Mouse (Mus musculus) liver (tissue): ENCODE measurements around the gene Bbx.
A peak's percentile ranks its signal among the peaks of the same experiment; 100 is the strongest.

Source experiments
- DNase-seq: peaks from one replicate; pipeline ENCODE4 v3.0.0-alpha.2; 2020; ENCODE audit warnings: mixed read lengths

Gene Bbx

GRCm38 (mm10) chr16:50432062-50432878, at the start of gene Bbx:
Gene Bbx, minus strand, starts transcription at chr16:50432390.
- peak; percentile 90 for DNase-seq

DNA sequence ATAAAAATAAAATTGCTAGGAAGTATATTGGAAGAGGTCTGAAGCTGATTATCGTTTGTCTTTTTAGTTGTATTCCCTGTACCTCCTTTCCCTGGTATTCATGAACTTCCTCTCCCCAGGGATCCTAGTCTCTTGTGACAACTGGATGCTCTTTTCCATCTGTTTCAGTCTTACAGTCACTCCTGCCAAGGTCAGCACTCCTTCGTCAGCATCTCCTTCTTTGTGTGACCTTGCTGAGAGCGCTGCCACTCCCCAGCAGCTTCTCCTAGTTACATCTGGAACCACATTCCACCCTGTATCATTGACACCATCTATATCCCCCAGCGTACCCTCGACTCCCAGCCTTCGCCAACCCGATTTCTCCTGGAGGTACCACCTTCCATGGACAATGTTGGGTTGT, 49.7 kb upstream of the Bbx start:
- DNase-seq, result no peak

- no peak for DNase-seq
Observed at GRCm38 (mm10) chr16:50481341-50481740, 49.2 kb upstream of the Bbx start.

- no peak for DNase-seq
Observed at GRCm38 (mm10) chr16:50478695-50479094, 46.5 kb upstream of the Bbx start.

DNA sequence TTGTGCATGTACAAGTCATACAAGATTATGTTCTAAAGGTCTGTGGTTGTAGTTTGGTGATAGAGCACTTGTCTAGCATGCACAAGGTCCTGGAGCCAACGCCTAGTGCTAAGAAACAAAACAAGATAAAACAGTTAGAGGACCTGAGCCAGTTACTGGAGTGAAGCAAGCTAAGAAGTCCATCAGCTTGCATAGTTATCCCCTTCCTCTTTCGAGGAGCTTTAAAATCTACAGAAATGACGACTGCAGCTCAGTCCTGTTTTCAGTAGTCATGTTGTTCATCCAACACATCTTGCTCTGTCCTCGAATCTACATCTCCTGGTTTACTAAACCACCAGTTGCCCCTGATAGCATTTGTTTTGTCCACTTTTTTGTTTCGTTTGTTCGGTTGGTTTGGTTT, 45.4 kb upstream of the Bbx start:
- DNase-seq, result no peak

GRCm38 (mm10) chr16:50462226-50462870, 30.2 kb upstream of the Bbx start:
- DNase-seq, result no peak

- DNase-seq, result no peak
Observed at GRCm38 (mm10) chr16:50459146-50459545, 27.0 kb upstream of the Bbx start.

DNA sequence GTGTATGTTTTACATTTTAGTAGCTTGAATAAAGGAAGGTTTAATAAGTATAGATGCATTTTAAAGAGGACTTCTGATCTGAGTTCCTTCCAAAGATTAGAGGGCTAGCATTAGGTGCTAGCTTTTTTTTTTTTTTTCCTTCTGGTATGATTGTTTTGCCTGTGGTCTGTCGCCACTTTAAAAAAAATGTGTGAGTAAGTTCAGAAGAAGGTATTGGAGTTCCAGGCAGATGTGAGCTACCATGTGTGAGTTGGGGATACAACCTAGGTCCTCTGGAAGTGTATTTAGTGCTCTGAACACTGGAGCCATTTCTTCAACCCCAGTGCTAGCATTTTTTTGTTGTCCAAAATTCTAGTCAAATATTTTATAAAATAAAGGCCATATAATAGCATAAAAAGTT, 23.9 kb upstream of the Bbx start:
- no peak for DNase-seq

DNA sequence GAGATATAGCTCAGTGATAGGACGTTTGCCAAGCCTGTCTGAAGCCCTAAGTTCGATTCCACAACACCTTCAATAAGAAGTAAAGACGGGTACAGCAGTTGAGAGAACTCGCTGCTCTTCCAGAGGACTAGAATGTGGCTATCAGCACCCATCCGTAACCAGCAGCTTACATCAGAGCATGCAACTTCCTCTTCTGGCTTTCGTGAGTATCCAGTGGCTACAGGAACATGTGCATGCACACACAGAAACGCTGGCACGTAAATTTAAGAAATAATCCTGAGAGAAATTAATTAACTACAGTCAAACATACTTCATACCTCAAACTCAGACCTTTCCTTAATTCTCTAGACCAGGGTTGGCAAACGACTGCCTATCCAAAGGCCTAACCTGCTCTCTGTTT, 16.9 kb upstream of the Bbx start:
- DNase-seq, result no peak

GRCm38 (mm10) chr16:50445014-50445413, 12.8 kb upstream of the Bbx start:
- DNase-seq, result no peak

- DNase-seq, result no peak
Observed at GRCm38 (mm10) chr16:50438816-50439215, 6.6 kb upstream of the Bbx start.

- DNase-seq, result no peak
Observed at GRCm38 (mm10) chr16:50437788-50438187, 5.6 kb upstream of the Bbx start.

DNA sequence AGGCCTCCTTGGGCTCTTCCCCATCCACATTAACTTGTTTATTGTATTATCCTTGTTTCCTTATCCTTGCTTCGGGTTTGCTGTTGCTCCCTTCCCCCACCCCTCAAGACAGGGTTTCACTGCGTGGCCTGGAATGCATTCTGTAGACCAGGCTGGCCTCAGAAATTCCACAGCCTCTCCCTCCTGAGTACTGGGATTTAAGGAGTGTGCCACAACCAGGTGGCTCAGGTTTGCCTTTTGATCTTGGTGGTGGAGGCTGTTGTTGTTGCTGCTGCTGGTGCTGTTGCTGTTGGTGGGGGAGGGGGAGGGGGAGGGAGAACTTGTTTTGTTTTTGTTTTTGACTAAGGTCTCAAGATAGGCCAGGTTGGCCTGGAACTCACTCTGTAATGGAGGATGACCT, 5.1 kb upstream of the Bbx start:
- no peak for DNase-seq

GRCm38 (mm10) chr16:50431011-50431981, 894 bp downstream of the Bbx start:
- peak; percentile 49 for DNase-seq

DNA sequence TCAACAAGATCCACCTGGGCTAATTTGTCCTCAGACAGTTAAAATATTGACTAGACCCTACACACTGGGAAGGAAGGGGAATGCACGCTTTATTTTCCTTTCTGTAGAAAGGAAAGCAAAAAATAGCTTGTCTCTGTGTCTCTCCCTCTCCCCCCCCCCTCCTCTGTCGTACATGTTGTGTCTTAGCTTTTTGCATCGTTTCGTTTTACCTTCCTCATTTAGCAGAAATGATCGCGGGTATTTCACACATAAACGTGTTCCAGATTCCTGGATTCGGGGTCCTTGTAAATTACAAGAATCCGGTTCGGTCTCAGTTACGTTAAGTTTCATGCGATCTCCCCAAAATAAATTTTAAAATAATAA, 1.7 kb downstream of the Bbx start:
- DNase-seq, result no peak

GRCm38 (mm10) chr16:50429692-50430514, 2.3 kb downstream of the Bbx start:
- DNase-seq, result peak; percentile 49

GRCm38 (mm10) chr16:50428871-50429691, 3.1 kb downstream of the Bbx start:
- DNase-seq, result peak; percentile 12

- DNase-seq, result no peak
Observed at GRCm38 (mm10) chr16:50420130-50420529, 12.1 kb downstream of the Bbx start.

DNA sequence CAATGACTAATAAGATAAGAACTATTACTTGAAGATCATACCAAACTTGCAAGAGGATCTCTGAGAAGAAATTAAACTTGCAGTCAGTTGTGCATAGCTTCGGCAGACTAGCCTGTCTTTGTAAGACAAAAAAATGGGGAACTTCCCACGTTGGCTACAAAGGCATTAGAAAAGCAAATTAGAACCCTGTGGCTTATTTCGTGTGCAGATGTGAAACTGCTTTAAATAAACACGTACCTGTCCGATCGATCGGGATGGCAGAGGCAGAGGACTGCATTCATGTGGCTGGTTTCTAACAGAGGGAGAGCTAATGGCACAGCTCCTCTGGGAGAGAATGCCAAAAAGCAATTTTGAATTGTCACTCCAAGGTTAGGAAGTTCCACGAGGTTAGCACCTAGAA, 16.8 kb downstream of the Bbx start:
- no peak for DNase-seq

DNA sequence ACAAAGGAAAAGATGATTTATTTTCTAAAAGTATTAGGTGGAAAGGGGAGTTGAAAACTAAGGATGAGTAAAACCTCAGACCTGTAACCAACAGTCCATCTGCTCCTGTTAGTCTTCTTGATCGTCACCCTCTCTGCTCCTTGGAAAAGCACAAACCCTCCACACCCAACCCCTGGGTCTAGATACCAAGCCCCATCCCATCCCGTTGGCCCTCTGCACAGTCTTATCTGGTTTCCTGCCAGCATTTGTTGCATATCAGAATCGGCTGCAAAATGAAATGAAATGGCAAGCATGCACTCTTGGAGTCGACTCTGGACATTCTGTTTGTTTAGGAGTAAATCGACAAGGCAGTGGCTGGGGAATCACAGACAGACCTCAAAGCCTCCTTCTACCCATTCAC, 29.3 kb downstream of the Bbx start:
- peak; percentile 64 for DNase-seq

- no peak for DNase-seq
Observed at GRCm38 (mm10) chr16:50399775-50400174, 32.4 kb downstream of the Bbx start.

- no peak for DNase-seq
Observed at GRCm38 (mm10) chr16:50398564-50398963, 33.6 kb downstream of the Bbx start.
